Mouse (Mus musculus) MEL (cell line): ENCODE data around the gene Bpifa5. TPM values are rescaled to one million over a fixed set of nuclear protein-coding genes. Genes with fewer than 3 reads are reported as not detected.

ENCODE experiments used
- DNase-seq: peaks from one replicate; pipeline ENCODE4 v3.0.0; 2011; ENCODE audit warnings: low read depth, low spot score
- H3K27ac ChIP-seq: 2 replicates; pipeline ENCODE4 v1.5.1; 2012; ENCODE audit warnings: low read depth, mild to moderate bottlenecking, control low read depth, low read length, moderate library complexity; ENCODE audit not compliant: control insufficient read depth
- H3K27me3 ChIP-seq, 2 experiments: fragments of 150-350 bp in 1 of 2; sonication (generic) in 1 of 2; 2 replicates each; pipeline ENCODE4 v1.6.1; 2012; ENCODE audit warnings: low read length in 2 of 2, mild to moderate bottlenecking in 2 of 2, improper control_type of control experiment in 1 of 2, moderate library complexity in 1 of 2; ENCODE audit not compliant: insufficient read depth in 2 of 2, control insufficient read depth in 1 of 2
- H3K36me3 ChIP-seq, 2 experiments: 2 replicates each; pipeline ENCODE4 v1.6.1; 2012 to 2014; ENCODE audit warnings: low read length in 2 of 2, improper control_type of control experiment in 1 of 2, inconsistent platforms in 1 of 2, mild to moderate bottlenecking in 1 of 2; ENCODE audit not compliant: insufficient read depth in 2 of 2, control insufficient read depth in 1 of 2
- H3K4me1 ChIP-seq, 2 experiments: fragments of 150-350 bp in 1 of 2; sonication (generic) in 1 of 2; 2 replicates each; pipeline ENCODE4 v1.6.1; 2012; ENCODE audit warnings: low read length in 2 of 2, improper control_type of control experiment in 1 of 2, mild to moderate bottlenecking in 1 of 2; ENCODE audit not compliant: insufficient read depth in 2 of 2, control insufficient read depth in 1 of 2
- H3K4me3 ChIP-seq, 2 experiments: fragments of 150-350 bp in 1 of 2; sonication (generic) in 1 of 2; 2 replicates each; pipeline ENCODE4 v1.5.1; 2012; ENCODE audit warnings: low read depth in 2 of 2, low read length in 2 of 2, mild to moderate bottlenecking in 2 of 2, moderate library complexity in 2 of 2, control low read depth in 1 of 2, improper control_type of control experiment in 1 of 2; ENCODE audit not compliant: control insufficient read depth in 1 of 2, insufficient read depth in 1 of 2
- H3K79me2 ChIP-seq: 2 replicates; pipeline ENCODE4 v1.6.1; 2012; ENCODE audit warnings: mild to moderate bottlenecking, low read length, moderate library complexity; ENCODE audit not compliant: control insufficient read depth, poor library complexity, insufficient read depth
- H3K9ac ChIP-seq: 2 replicates; pipeline ENCODE4 v1.6.1; 2012; ENCODE audit warnings: low read depth, mild to moderate bottlenecking, control low read depth, low read length, moderate library complexity; ENCODE audit not compliant: control insufficient read depth, poor library complexity, severe bottlenecking
- H3K9me3 ChIP-seq: fragments of 150-350 bp; sonication (generic); replicated peaks from 2 replicates; pipeline ENCODE4 v1.6.1; 2012; ENCODE audit warnings: mild to moderate bottlenecking, low read length, improper control_type of control experiment, moderate library complexity; ENCODE audit not compliant: insufficient read depth
- CTCF ChIP-seq, 3 experiments: IDR thresholded peaks in 2 of 3; conservative IDR thresholded peaks in 1 of 3; 2 replicates each; pipeline ENCODE4 v1.5.1; 2011 to 2012; ENCODE audit warnings: low read length in 3 of 3, low read depth in 2 of 3, mild to moderate bottlenecking in 2 of 3, improper control_type of control experiment in 1 of 3, inconsistent platforms in 1 of 3, mixed read lengths in 1 of 3, moderate library complexity in 1 of 3; ENCODE audit not compliant: control insufficient read depth in 1 of 3, insufficient read depth in 1 of 3, poor library complexity in 1 of 3, severe bottlenecking in 1 of 3
- EP300 ChIP-seq, 2 experiments: IDR thresholded peaks; 2 replicates each; pipeline ENCODE4 v1.6.1; 2011; ENCODE audit warnings: improper control_type of control experiment in 2 of 2, low read length in 2 of 2, low read depth in 1 of 2, mild to moderate bottlenecking in 1 of 2
- GABPA ChIP-seq: IDR thresholded peaks from 2 replicates; pipeline ENCODE4 v1.6.1; 2012; ENCODE audit warnings: low read depth, mild to moderate bottlenecking, inconsistent platforms, low read length, improper control_type of control experiment, moderate library complexity
- HCFC1 ChIP-seq: IDR thresholded peaks from 2 replicates; pipeline ENCODE4 v1.6.1; 2012; ENCODE audit warnings: low read depth, mild to moderate bottlenecking, inconsistent platforms, low read length, improper control_type of control experiment, moderate library complexity
- RAD21 ChIP-seq: IDR thresholded peaks from 2 replicates; pipeline ENCODE4 v1.6.1; 2011; ENCODE audit warnings: mild to moderate bottlenecking, low read depth, low read length, improper control_type of control experiment
- SMC3 ChIP-seq: IDR thresholded peaks from 2 replicates; pipeline ENCODE4 v1.6.1; 2011; ENCODE audit warnings: low read depth, low read length, improper control_type of control experiment
- TAL1 ChIP-seq: IDR thresholded peaks from 2 replicates; pipeline ENCODE4 v1.6.1; 2012; ENCODE audit warnings: mild to moderate bottlenecking, inconsistent platforms, low read length, moderate library complexity, mixed read lengths
- ZMIZ1 ChIP-seq: IDR thresholded peaks from 2 replicates; pipeline ENCODE4 v1.6.1; 2012; ENCODE audit warnings: low read depth, mild to moderate bottlenecking, inconsistent platforms, low read length, improper control_type of control experiment, moderate library complexity
- polyA plus RNA-seq, 2 experiments: library from polyadenylated mRNA; stranded (reverse) in 1 of 2; unstranded in 1 of 2; fragments of >175 nt in 1 of 2; fragments of >200 nt in 1 of 2; gene quantifications; 2 replicates each; pipeline versions ENCODE4 v1.2.1 to v1.2.4; 2012; ENCODE audit warnings: low replicate concordance in 2 of 2, low read depth in 1 of 2; ENCODE audit not compliant: insufficient read length in 2 of 2, insufficient read depth in 1 of 2, missing spikeins in 1 of 2
- total RNA-seq: library from RNA; depleted of rRNA; stranded (reverse); fragments of 300-350 nt; gene quantifications from 2 replicates; pipeline ENCODE4 v1.2.3, GENCODE M21; 2012; rRNA removed

The Bpifa5 gene
- total and polyA plus RNA-seq, 3 experiments = not detected

GRCm38 (mm10) chr2:154215191-154215590 lies 52.8 kb downstream of the Bpifa5 start:
- H3K36me3 ChIP-seq = no peaks in the 10 kb centered on the region
- H3K4me1 ChIP-seq = no peaks in the 10 kb centered on the region
- peak; percentile 60 for DNase-seq
- TF ChIP-seq HCFC1 (no peak), TAL1 (no peak), ZMIZ1 (no peak), GABPA (no peak), SMC3 (peak; percentile 70), RAD21 (peak; percentile 34), CTCF (IDR thresholded peaks at IDR 0.05 in 2 of 3, conservative IDR thresholded peaks at IDR 0.05 in 1 of 3; ENCODE audit: control insufficient read depth in 1 of 3, insufficient read depth in 1 of 3, low read depth in 2 of 3, low read length in 3 of 3, poor library complexity in 1 of 3, severe bottlenecking in 1 of 3) (peak; percentile 70 to 84 (median 71)), EP300 (IDR thresholded peaks at IDR 0.05; ENCODE audit: low read depth in 1 of 2, low read length in 2 of 2) (no peak)
- H3K4me3 ChIP-seq = no peak overlapping the region
- no peaks in the 10 kb centered on the region for H3K79me2 ChIP-seq
- no peak overlapping the region for H3K9ac ChIP-seq
- no peaks in the 10 kb centered on the region for H3K27me3 ChIP-seq
- H3K27ac ChIP-seq = no peak overlapping the region
- no peaks in the 10 kb centered on the region for H3K9me3 ChIP-seq

Other genes with a start within 250 kb of the Bpifa5 start
- gene Bpifb3, start 244.4 kb upstream of the Bpifa5 start, total RNA-seq = not detected in 2 replicates
- not detected for gene Bpifb3, start 244.4 kb upstream of the Bpifa5 start, polyA plus RNA-seq
- gene Bpifb4, start 224.4 kb upstream of the Bpifa5 start, total RNA-seq = not detected in 2 replicates
- not detected for gene Bpifb4, start 224.4 kb upstream of the Bpifa5 start, polyA plus RNA-seq
- gene Bpifa6, start 187.7 kb upstream of the Bpifa5 start, total RNA-seq = not detected in 2 replicates
- gene Bpifa6, start 187.7 kb upstream of the Bpifa5 start, polyA plus RNA-seq = not detected
- gene Bpifa2, start 154.3 kb upstream of the Bpifa5 start, total RNA-seq = not detected in 2 replicates
- gene Bpifa2, start 154.3 kb upstream of the Bpifa5 start, polyA plus RNA-seq = not detected
- not detected in 2 replicates for gene Bpifa3, start 32.3 kb upstream of the Bpifa5 start, total RNA-seq
- not detected for gene Bpifa3, start 32.3 kb upstream of the Bpifa5 start, polyA plus RNA-seq
- gene Bpifa1, start 19.7 kb upstream of the Bpifa5 start, total RNA-seq = not detected in 2 replicates
- gene Bpifa1, start 19.7 kb upstream of the Bpifa5 start, polyA plus RNA-seq = not detected
- gene Bpifb1, start 28.2 kb downstream of the Bpifa5 start, total RNA-seq = not detected in 2 replicates
- gene Bpifb1, start 28.2 kb downstream of the Bpifa5 start, polyA plus RNA-seq = not detected
- gene Bpifb5, start 61.1 kb downstream of the Bpifa5 start, total RNA-seq = not detected in 2 replicates
- not detected for gene Bpifb5, start 61.1 kb downstream of the Bpifa5 start, polyA plus RNA-seq
- not detected in 2 replicates for gene Bpifb9a, start 95.2 kb downstream of the Bpifa5 start, total RNA-seq
- not detected for gene Bpifb9a, start 95.2 kb downstream of the Bpifa5 start, polyA plus RNA-seq
- not detected in 2 replicates for gene Bpifb9b, start 144.6 kb downstream of the Bpifa5 start, total RNA-seq
- gene Bpifb9b, start 144.6 kb downstream of the Bpifa5 start, polyA plus RNA-seq = not detected
- gene Cdk5rap1, start 210.4 kb downstream of the Bpifa5 start, total RNA-seq = 14.1 and 14.7 TPM in 2 replicates
- gene Cdk5rap1, start 210.4 kb downstream of the Bpifa5 start, polyA plus RNA-seq = 10 to 100 TPM in 1 of 2 experiments, not detected in 1; 13.1 TPM
- gene Snta1, start 245.5 kb downstream of the Bpifa5 start, total RNA-seq = 2.7 and 3.0 TPM in 2 replicates
- 1 to 10 TPM in 1 of 2 experiments, not detected in 1; 6.7 TPM for gene Snta1, start 245.5 kb downstream of the Bpifa5 start, polyA plus RNA-seq